Mouse (Mus musculus) lung, postnatal 0 days (tissue): ENCODE results near the gene Hsp90ab1. TPM values are rescaled to one million over a fixed set of nuclear protein-coding genes. Genes with fewer than 3 reads are reported as not detected.

Experiments
- ATAC-seq: fragments of 200-750 bp; cut with Nextera tagmentation; 2 replicates; pipeline ENCODE4 v1.8.0; 2017; ENCODE audit warnings: moderate library complexity
- DNase-seq: peaks from one replicate; pipeline ENCODE4 v3.0.0-alpha.2; 2016; ENCODE audit warnings: low spot score
- H3K27ac ChIP-seq: fragments of 300-500 bp; sonication (generic); 2 replicates; pipeline ENCODE4 v1.5.1; 2014; ENCODE audit warnings: antibody characterized with exemption, mild to moderate bottlenecking, low read length, mixed read lengths
- H3K27me3 ChIP-seq: fragments of 300-500 bp; sonication (generic); replicated peaks from 2 replicates; pipeline ENCODE4 v1.6.1; 2014; ENCODE audit warnings: low read length, mixed read lengths; ENCODE audit not compliant: insufficient read depth
- H3K36me3 ChIP-seq: fragments of 300-500 bp; sonication (generic); 2 replicates; pipeline ENCODE4 v1.6.1; 2014; ENCODE audit warnings: low read length, mixed read lengths; ENCODE audit not compliant: insufficient read depth
- H3K4me1 ChIP-seq: fragments of 300-500 bp; sonication (generic); 2 replicates; pipeline ENCODE4 v1.6.1; 2014; ENCODE audit warnings: antibody characterized with exemption, low read depth, low read length, mixed read lengths; ENCODE audit not compliant: insufficient read depth
- H3K4me2 ChIP-seq: fragments of 300-500 bp; sonication (generic); replicated peaks from 2 replicates; pipeline ENCODE4 v1.6.1; 2014; ENCODE audit warnings: low read depth, mild to moderate bottlenecking, low read length, moderate library complexity, mixed read lengths
- H3K4me3 ChIP-seq: fragments of 300-500 bp; sonication (generic); 2 replicates; pipeline ENCODE4 v1.5.1; 2014; ENCODE audit warnings: low read depth, low read length
- H3K9ac ChIP-seq: fragments of 300-500 bp; sonication (generic); replicated peaks from 2 replicates; pipeline ENCODE4 v1.6.1; 2014; ENCODE audit warnings: low read depth, mild to moderate bottlenecking
- H3K9me3 ChIP-seq: fragments of 300-500 bp; sonication (generic); 2 replicates; pipeline ENCODE4 v1.6.1; 2016; ENCODE audit warnings: low read length, mixed read lengths
- CTCF ChIP-seq: IDR thresholded peaks from 2 replicates; pipeline ENCODE4 v1.5.1; 2016; ENCODE audit warnings: antibody characterized with exemption, mild to moderate bottlenecking
- EP300 ChIP-seq: IDR thresholded peaks from 2 replicates; pipeline ENCODE4 v1.6.1; 2016; ENCODE audit warnings: antibody characterized with exemption, mild to moderate bottlenecking, control low read depth
- WGBS: fragments of 180-500 bp; shearing (Covaris S2); extraction: QIAGEN DNeasy Blood & Tissue Kit; methylation state at CpG from one replicate; pipeline ENCODE4 v1.1.7; 2014; 5-methylcytosine and 5-hydroxymethylcytosine counted together
- polyA plus RNA-seq: library from polyadenylated mRNA; unstranded; fragments of >200 nt; fragmentation: Nextera tagmentation; extraction: Ambion mirVana; gene quantifications from 2 replicates; pipeline ENCODE4 v1.2.1, GENCODE M21; 2015

Hsp90ab1 gene
- polyA plus RNA-seq, 1 experiment from 2014 or later: 607 TPM

DNA sequence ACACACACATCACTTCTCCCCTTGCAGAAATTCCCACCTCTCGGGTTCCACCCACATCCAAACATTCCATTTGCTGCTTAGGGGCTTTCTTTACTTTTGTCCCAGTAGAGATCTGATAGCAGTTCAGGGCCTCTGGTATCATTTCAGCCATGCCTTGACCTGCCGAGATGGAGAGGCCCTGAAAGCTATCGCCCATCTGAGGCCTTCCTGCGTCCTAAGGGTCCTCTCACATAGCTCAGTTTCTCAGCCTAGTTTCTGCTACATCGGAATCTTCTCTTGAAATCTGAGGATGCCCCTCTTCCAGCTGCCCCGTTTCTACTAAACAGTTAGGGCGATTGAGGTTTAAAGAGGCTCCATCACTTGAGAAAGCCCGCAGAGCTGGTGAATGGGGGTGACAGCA is 21.1 kb upstream of the Hsp90ab1 start:
- no peak for DNase-seq
- no peak for TF ChIP-seq CTCF
- no peak for TF ChIP-seq EP300
- Histone ChIP-seq H3K4me3 (peak overlapping the region; percentile 12; the same call in 1 of the 2 replicates), H3K4me2 (peak overlapping the region; percentile 97), H3K9ac (0 out of 2 replicates have a peak overlapping the region, but pooled peaks have one; percentile 8), H3K27me3 (no peaks in the 10 kb centered on the region), H3K36me3 (no peaks in the 10 kb centered on the region), H3K9me3 (no peaks in the 10 kb centered on the region), H3K27ac (no peak overlapping the region), H3K4me1 (peaks cover 52% of the 10 kb centered on the region)
- WGBS: 49% methylated on average over 8 of the region's 8 CpGs
- no peak for ATAC-seq

DNA sequence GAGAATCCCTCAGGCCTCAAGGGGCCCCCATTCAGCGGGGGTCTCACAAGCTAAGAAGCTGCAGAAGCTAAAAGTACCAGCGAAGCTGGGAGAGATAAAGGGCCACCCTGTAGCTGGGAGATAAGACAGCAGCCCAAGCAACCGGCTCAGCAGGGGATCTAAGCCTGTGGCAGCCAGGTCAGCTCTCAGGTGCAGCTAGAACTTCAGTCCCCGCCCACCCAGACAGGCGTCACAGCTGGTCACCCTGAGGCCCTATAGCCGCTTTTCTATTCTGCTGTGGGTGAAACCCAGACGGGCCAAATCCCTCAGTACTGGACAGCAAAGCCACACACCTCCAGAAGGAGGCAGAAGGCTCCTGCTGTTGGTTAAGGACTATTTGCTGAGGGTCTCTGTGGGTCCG is 20.4 kb upstream of the Hsp90ab1 start:
- Histone ChIP-seq H3K27ac (peak overlapping the region; percentile 59; the same call in 1 of the 2 replicates), H3K9me3 (no peaks in the 10 kb centered on the region), H3K27me3 (no peaks in the 10 kb centered on the region), H3K4me3 (no peak overlapping the region; the same call in 1 of the 2 replicates), H3K4me2 (peak overlapping the region; percentile 97; the same call in 1 of the 2 replicates), H3K36me3 (no peaks in the 10 kb centered on the region), H3K9ac (no peak overlapping the region), H3K4me1 (peaks cover 51% of the 10 kb centered on the region)
- 43% methylated on average over 8 of the region's 8 CpGs for WGBS
- no peak for ATAC-seq
- no peak for DNase-seq
- TF ChIP-seq EP300 (no peak), CTCF (peak; percentile 32)

DNA sequence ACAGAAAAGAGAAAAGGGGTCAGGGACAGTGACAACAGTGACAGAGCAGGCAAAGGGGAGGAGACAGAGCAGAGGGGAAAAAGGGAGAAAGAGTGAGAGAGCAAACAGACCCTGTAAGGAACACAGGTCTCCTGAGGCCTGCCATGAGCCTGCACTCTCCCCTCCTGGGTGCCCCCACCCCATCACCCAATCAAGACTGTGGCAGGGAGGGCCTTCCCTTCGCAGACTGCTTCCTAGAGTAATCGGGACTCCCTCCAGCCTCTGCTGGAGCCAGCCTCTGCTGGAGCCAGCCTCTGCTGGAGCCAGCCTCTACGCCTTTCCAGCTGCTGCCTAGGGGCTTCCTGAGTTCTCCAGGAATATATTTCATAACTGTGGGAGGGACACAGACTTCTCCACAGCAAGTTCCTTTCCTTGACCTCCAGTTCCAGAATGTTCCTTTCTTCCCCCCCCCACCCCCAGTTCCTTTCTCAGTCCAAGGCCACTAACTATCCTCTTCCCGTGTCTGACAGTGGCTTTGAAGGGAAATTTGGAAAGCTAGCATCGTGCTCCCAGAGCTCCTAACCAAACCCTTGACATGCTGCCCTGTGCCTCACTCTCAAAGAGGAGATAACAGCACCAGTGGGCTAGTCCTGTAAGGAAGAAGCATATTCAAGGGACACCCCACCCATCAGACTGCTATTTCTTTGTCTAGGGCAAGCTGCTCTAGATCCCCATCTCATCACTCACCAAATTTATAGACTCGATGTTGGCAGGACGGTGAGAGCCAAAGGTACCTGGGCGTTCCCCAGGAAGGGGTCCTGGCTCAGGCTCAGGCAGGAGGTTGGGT is 19.7 kb upstream of the Hsp90ab1 start:
- Histone ChIP-seq H3K4me2 (peak overlapping the region; percentile 97), H3K27ac (peak overlapping the region; percentile 59), H3K9ac (peak overlapping the region; percentile 29; the same call in 1 of the 2 replicates), H3K9me3 (no peaks in the 10 kb centered on the region), H3K36me3 (no peaks in the 10 kb centered on the region), H3K4me1 (peaks cover 51% of the 10 kb centered on the region), H3K4me3 (0 out of 2 replicates have a peak overlapping the region, but pooled peaks have one; percentile 8), H3K27me3 (no peaks in the 10 kb centered on the region)
- no peak for TF ChIP-seq EP300
- TF ChIP-seq CTCF: no peak
- 31% methylated on average over 8 of the region's 8 CpGs for WGBS
- DNase-seq (peak; percentile 77), ATAC-seq (peak; percentile 51)

DNA sequence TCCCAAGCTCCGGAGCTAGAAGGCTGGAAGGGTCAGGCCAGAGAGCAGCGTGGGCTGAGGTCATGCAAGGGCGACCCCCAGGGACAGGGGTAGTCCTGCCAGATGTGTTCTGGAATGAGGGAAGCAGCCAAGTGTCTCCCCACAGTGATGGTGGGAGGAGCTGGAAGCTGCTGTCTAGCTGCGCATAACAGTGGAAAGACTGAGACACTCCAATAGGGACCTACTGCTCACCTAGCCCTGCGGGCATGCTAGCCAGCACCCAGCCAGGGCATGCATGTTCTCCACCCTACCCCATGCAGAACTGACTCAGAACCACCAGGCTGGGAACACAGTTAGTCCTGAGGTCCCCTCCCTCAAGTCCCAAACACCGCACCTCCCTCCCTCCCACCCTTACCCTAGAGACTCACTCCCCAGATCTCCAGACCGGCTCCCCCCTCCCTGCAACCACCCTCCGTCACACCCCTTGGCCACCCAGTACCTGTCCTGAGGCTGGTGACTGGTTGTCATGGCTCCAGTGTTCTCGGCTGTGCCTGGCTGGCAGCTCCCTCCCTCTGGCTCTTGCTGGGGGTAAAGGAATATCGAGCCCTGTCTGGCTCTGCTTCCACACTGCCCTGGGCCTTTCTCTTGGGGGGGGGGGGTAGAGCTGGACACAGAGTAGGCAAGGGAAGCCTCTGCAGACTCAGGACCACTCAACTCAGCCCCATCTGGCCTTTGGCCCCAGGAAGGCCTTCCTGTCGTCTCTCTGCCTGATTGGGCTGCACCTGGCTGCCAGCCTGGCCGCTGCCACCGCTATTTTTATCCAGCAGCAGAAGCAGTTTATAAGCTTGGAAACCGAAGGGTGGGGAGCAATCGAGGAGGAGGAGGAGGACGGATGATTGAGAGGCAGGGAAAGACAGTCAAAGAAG is 18.9 kb upstream of the Hsp90ab1 start:
- Histone ChIP-seq H3K9me3 (no peaks in the 10 kb centered on the region), H3K27ac (peak overlapping the region; percentile 59; the same call in 1 of the 2 replicates), H3K9ac (peak overlapping the region; percentile 29), H3K36me3 (no peaks in the 10 kb centered on the region), H3K4me1 (peaks cover 51% of the 10 kb centered on the region), H3K4me3 (0 out of 2 replicates have a peak overlapping the region, but pooled peaks have one; percentile 8), H3K4me2 (peak overlapping the region; percentile 32), H3K27me3 (no peaks in the 10 kb centered on the region)
- 51% methylated on average over 16 of the region's 16 CpGs for WGBS
- DNase-seq (no peak), ATAC-seq (no peak)
- TF ChIP-seq CTCF (no peak), EP300 (no peak)

DNA sequence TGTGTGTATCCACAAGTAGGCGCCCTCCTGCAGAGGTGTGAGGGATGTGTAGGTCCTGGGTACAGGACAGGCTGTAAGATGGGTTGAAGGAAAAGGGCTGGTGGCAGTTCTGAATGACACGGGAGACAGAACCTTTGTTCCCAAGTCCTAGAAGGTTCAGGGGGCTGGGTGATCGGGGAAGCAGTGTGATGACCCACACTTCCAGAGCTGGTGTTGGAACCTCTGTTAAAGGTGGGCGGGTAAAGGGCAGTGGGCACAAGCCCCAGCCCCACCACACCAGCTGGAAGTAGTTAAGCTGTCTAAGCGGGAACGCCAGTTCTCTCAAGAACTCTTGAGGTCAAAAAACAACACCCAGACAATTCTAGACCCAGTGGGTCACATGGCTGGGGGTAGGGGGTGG is 17.3 kb upstream of the Hsp90ab1 start:
- 67% methylated on average over 6 of the region's 6 CpGs for WGBS
- Histone ChIP-seq H3K4me2 (no peak overlapping the region), H3K9me3 (no peaks in the 10 kb centered on the region), H3K4me3 (no peak overlapping the region), H3K36me3 (no peaks in the 10 kb centered on the region), H3K9ac (no peak overlapping the region), H3K27ac (no peak overlapping the region), H3K27me3 (no peaks in the 10 kb centered on the region), H3K4me1 (peaks cover 46% of the 10 kb centered on the region)
- no peak for ATAC-seq
- no peak for DNase-seq
- TF ChIP-seq CTCF (peak; percentile 14; the same call in 1 of the 2 replicates), EP300 (no peak)

DNA sequence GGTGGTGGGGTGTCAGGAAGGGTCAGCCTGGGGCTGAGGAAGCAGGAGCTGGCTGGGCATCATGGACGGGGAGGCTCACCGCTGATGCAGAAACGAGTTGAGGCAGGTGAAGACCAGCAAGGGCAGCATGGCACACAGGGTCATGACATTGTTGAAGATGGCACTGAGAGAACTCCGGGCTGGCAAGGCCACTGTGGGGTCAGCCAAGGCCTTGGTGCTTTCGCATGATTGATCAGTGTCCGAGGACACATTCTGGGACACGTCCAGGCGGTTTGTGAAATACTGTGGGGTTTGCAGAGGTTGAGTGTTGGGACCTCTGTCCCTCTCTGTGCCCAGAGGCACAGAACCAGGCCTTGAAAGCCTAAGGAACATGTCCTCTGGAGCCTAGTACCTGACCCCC is 16.8 kb upstream of the Hsp90ab1 start:
- no peaks in the 10 kb centered on the region for H3K27me3 ChIP-seq
- ATAC-seq (no peak), DNase-seq (no peak)
- H3K36me3 ChIP-seq: no peaks in the 10 kb centered on the region
- H3K9ac ChIP-seq: no peak overlapping the region
- no peak overlapping the region for H3K27ac ChIP-seq
- H3K9me3 ChIP-seq: no peaks in the 10 kb centered on the region
- no peak for TF ChIP-seq CTCF
- TF ChIP-seq EP300: no peak
- H3K4me3 ChIP-seq: no peak overlapping the region
- H3K4me2 ChIP-seq: no peak overlapping the region
- WGBS: 94% methylated on average over 8 of the region's 8 CpGs
- peaks cover 45% of the 10 kb centered on the region for H3K4me1 ChIP-seq
